Mouse (Mus musculus) neural tube, embryonic 15.5 days (tissue): Measurements from ENCODE around the gene Car5a. TPM values are rescaled to one million over a fixed set of nuclear protein-coding genes. Genes with fewer than 3 reads are reported as not detected.

Source experiments
- ATAC-seq: fragments of 200-750 bp; cut with Nextera tagmentation; 2 replicates; pipeline ENCODE4 v1.8.0; 2017; ENCODE audit warnings: mild to moderate bottlenecking, moderate TSS enrichment, moderate library complexity; ENCODE audit not compliant: low FRiP score
- H3K27ac ChIP-seq: fragments of 300-500 bp; sonication (generic); replicated peaks from 2 replicates; pipeline ENCODE4 v1.5.1; 2015; ENCODE audit warnings: mild to moderate bottlenecking, inconsistent platforms
- H3K27me3 ChIP-seq: fragments of 300-500 bp; sonication (generic); replicated peaks from 2 replicates; pipeline ENCODE4 v1.6.1; 2015; ENCODE audit warnings: inconsistent platforms
- H3K36me3 ChIP-seq: fragments of 300-500 bp; sonication (generic); 2 replicates; pipeline ENCODE4 v1.6.1; 2015; ENCODE audit warnings: inconsistent platforms
- H3K4me1 ChIP-seq: fragments of 300-500 bp; sonication (generic); 2 replicates; pipeline ENCODE4 v1.6.1; 2015; ENCODE audit warnings: inconsistent platforms
- H3K4me2 ChIP-seq: fragments of 300-500 bp; sonication (generic); 2 replicates; pipeline ENCODE4 v1.6.1; 2015; ENCODE audit warnings: inconsistent platforms, mild to moderate bottlenecking, moderate library complexity
- H3K4me3 ChIP-seq: fragments of 300-500 bp; sonication (generic); replicated peaks from 2 replicates; pipeline ENCODE4 v1.5.1; 2015; ENCODE audit warnings: mild to moderate bottlenecking, inconsistent platforms
- H3K9ac ChIP-seq: fragments of 300-500 bp; sonication (generic); replicated peaks from 2 replicates; pipeline ENCODE4 v1.6.1; 2015; ENCODE audit warnings: mild to moderate bottlenecking, inconsistent platforms
- H3K9me3 ChIP-seq: fragments of 300-500 bp; sonication (generic); replicated peaks from 2 replicates; pipeline ENCODE4 v1.6.1; 2016; ENCODE audit warnings: inconsistent platforms
- WGBS: fragments of 180-500 bp; shearing (Covaris S2); methylation state at CpG from one replicate; pipeline ENCODE4 v1.1.7; 2015; ENCODE audit warnings: mixed read lengths; 5-methylcytosine and 5-hydroxymethylcytosine counted together
- polyA plus RNA-seq: library from polyadenylated mRNA; unstranded; fragments of >200 nt; fragmentation: Nextera tagmentation; extraction: Ambion mirVana; gene quantifications from 2 replicates; pipeline ENCODE4 v1.2.1, GENCODE M21; 2015

Gene Car5a
- polyA plus RNA-seq = 0.46 and 0.50 TPM in 2 replicates

- Histone ChIP-seq H3K9me3 (no peaks in the 10 kb centered on the region), H3K4me2 (no peak within 1 kb of the TSS), H3K36me3 (no peaks in the 10 kb centered on the region), H3K4me3 (no peak within 1 kb of the TSS), H3K4me1 (peaks cover 27% of the 10 kb centered on the region), H3K27ac (no peak within 1 kb of the TSS), H3K9ac (no peak within 1 kb of the TSS), H3K27me3 (no peaks in the 10 kb centered on the region)
- no peak for ATAC-seq
Measured at GRCm38 (mm10) chr8:121944831-121945230, at the start of gene Car5a. Car5a (minus strand) TSS chr8:121944904.

GRCm38 (mm10) chr8:121992911-121993310, 48.2 kb upstream of the Car5a start:
- Histone ChIP-seq H3K4me1 (peaks cover 3% of the 10 kb centered on the region; the same call in 1 of the 2 replicates), H3K27me3 (no peaks in the 10 kb centered on the region), H3K9ac (no peak overlapping the region), H3K27ac (no peak overlapping the region), H3K36me3 (peaks cover 42% of the 10 kb centered on the region), H3K9me3 (no peaks in the 10 kb centered on the region), H3K4me2 (no peak overlapping the region), H3K4me3 (no peak overlapping the region)
- ATAC-seq = no peak
- 82% methylated on average over 4 of the region's 4 CpGs for WGBS

- Histone ChIP-seq H3K9me3 (no peaks in the 10 kb centered on the region), H3K27me3 (no peaks in the 10 kb centered on the region), H3K4me1 (peaks cover 3% of the 10 kb centered on the region; the same call in 1 of the 2 replicates), H3K4me2 (no peak overlapping the region), H3K27ac (no peak overlapping the region), H3K4me3 (no peak overlapping the region), H3K9ac (no peak overlapping the region), H3K36me3 (peaks cover 38% of the 10 kb centered on the region)
- 90% methylated on average over 7 of the region's 7 CpGs for WGBS
- no peak for ATAC-seq
Measured at GRCm38 (mm10) chr8:121991611-121992010, 46.9 kb upstream of the Car5a start.

- no peak overlapping the region for H3K9ac ChIP-seq
- no peak overlapping the region for H3K27ac ChIP-seq
- no peaks in the 10 kb centered on the region for H3K27me3 ChIP-seq
- H3K9me3 ChIP-seq = no peaks in the 10 kb centered on the region
- no peak overlapping the region for H3K4me2 ChIP-seq
- H3K4me1 ChIP-seq = peaks cover 3% of the 10 kb centered on the region; the same call in 1 of the 2 replicates
- WGBS = 82% methylated on average over 9 of the region's 9 CpGs
- no peak for ATAC-seq
- H3K36me3 ChIP-seq = peaks cover 40% of the 10 kb centered on the region
- H3K4me3 ChIP-seq = no peak overlapping the region
Measured at GRCm38 (mm10) chr8:121990506-121991255, 46.0 kb upstream of the Car5a start.

GRCm38 (mm10) chr8:121987892-121988291, 43.2 kb upstream of the Car5a start:
- H3K27ac ChIP-seq = no peak overlapping the region
- no peak overlapping the region for H3K4me2 ChIP-seq
- WGBS = 96% methylated on average over 5 of the region's 5 CpGs
- H3K9ac ChIP-seq = no peak overlapping the region
- H3K4me1 ChIP-seq = peaks cover 3% of the 10 kb centered on the region; the same call in 1 of the 2 replicates
- H3K36me3 ChIP-seq = peaks cover 51% of the 10 kb centered on the region
- H3K9me3 ChIP-seq = no peaks in the 10 kb centered on the region
- H3K27me3 ChIP-seq = no peaks in the 10 kb centered on the region
- ATAC-seq = no peak
- H3K4me3 ChIP-seq = no peak overlapping the region

- Histone ChIP-seq H3K36me3 (peaks cover 49% of the 10 kb centered on the region), H3K4me1 (peaks cover 13% of the 10 kb centered on the region), H3K9me3 (no peaks in the 10 kb centered on the region), H3K9ac (no peak overlapping the region), H3K4me2 (no peak overlapping the region), H3K4me3 (no peak overlapping the region), H3K27ac (no peak overlapping the region), H3K27me3 (no peaks in the 10 kb centered on the region)
- ATAC-seq = no peak
- WGBS = 98% methylated on average over 3 of the region's 3 CpGs
Measured at GRCm38 (mm10) chr8:121985673-121986072, 41.0 kb upstream of the Car5a start.

DNA sequence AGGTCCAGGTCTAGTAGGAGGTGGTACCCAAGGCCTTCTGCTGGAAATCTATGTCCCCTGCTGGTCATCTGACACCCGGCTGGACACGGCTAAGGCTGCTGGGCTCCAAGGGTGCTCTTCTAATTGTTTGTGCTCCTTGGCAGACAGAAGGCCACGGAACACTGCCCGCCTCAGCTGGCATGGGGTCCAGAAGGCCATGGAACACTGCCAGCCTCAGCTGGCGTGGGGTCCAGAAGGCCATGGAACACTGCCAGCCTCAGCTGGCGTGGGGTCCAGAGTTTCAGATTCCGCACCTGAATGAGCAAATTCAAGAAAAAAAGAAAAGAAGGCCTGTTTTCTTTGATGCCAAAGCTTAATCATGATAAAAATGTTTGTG, 36.8 kb upstream of the Car5a start:
- H3K36me3 ChIP-seq = peaks cover 64% of the 10 kb centered on the region
- no peak for ATAC-seq
- H3K9ac ChIP-seq = no peak overlapping the region
- H3K9me3 ChIP-seq = no peaks in the 10 kb centered on the region
- H3K4me1 ChIP-seq = peaks cover 12% of the 10 kb centered on the region; the same call in 1 of the 2 replicates
- WGBS = 55% methylated on average over 7 of the region's 7 CpGs
- H3K27me3 ChIP-seq = no peaks in the 10 kb centered on the region
- no peak overlapping the region for H3K4me3 ChIP-seq
- H3K27ac ChIP-seq = no peak overlapping the region
- H3K4me2 ChIP-seq = no peak overlapping the region

- no peak for ATAC-seq
- Histone ChIP-seq H3K4me1 (peaks cover 12% of the 10 kb centered on the region; the same call in 1 of the 2 replicates), H3K36me3 (peaks cover 67% of the 10 kb centered on the region), H3K4me3 (no peak overlapping the region), H3K27ac (no peak overlapping the region), H3K4me2 (no peak overlapping the region), H3K9ac (no peak overlapping the region), H3K9me3 (no peaks in the 10 kb centered on the region), H3K27me3 (no peaks in the 10 kb centered on the region)
- WGBS = 93% methylated on average over 11 of the region's 11 CpGs
Measured at GRCm38 (mm10) chr8:121980792-121981519, 36.3 kb upstream of the Car5a start.

DNA sequence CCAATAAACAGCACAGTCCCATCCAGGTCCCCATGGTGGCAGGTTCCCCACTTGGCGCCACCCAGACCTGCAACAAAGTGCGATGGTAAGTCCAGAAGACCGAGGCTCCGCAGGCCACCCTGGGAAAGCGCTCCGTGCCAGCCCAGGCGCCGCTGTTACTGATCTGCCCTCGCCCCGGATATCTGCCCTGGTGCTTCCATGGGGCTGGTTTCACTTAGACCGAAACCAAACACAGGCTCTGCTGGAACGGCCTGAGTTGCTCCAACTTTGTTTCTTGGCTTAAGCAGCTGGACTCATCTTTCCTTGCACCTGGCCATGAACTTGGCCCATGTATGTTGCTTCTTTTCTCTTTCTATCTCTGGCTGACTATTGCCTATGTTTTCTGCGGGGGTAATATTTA, 34.0 kb upstream of the Car5a start:
- H3K9ac ChIP-seq = no peak overlapping the region
- no peak overlapping the region for H3K4me3 ChIP-seq
- no peak for ATAC-seq
- 96% methylated on average over 13 of the region's 13 CpGs for WGBS
- H3K9me3 ChIP-seq = no peaks in the 10 kb centered on the region
- H3K27me3 ChIP-seq = no peaks in the 10 kb centered on the region
- H3K4me2 ChIP-seq = no peak overlapping the region
- H3K4me1 ChIP-seq = peaks cover 12% of the 10 kb centered on the region; the same call in 1 of the 2 replicates
- peaks cover 73% of the 10 kb centered on the region for H3K36me3 ChIP-seq
- H3K27ac ChIP-seq = no peak overlapping the region

- Histone ChIP-seq H3K9me3 (no peaks in the 10 kb centered on the region), H3K27me3 (no peaks in the 10 kb centered on the region), H3K9ac (no peak overlapping the region), H3K27ac (0 out of 2 replicates have a peak overlapping the region, but pooled peaks have one; percentile 33), H3K4me1 (peaks cover 12% of the 10 kb centered on the region; the same call in 1 of the 2 replicates), H3K4me2 (no peak overlapping the region), H3K4me3 (no peak overlapping the region), H3K36me3 (peaks cover 66% of the 10 kb centered on the region)
- ATAC-seq = no peak
- WGBS = 68% methylated on average over 8 of the region's 8 CpGs
Measured at GRCm38 (mm10) chr8:121977819-121978590, 33.3 kb upstream of the Car5a start.

GRCm38 (mm10) chr8:121973906-121974305, 29.2 kb upstream of the Car5a start:
- no peak overlapping the region for H3K9ac ChIP-seq
- H3K27me3 ChIP-seq = no peaks in the 10 kb centered on the region
- H3K9me3 ChIP-seq = no peaks in the 10 kb centered on the region
- no peak overlapping the region for H3K4me3 ChIP-seq
- H3K36me3 ChIP-seq = peaks cover 42% of the 10 kb centered on the region
- no peak overlapping the region for H3K4me2 ChIP-seq
- ATAC-seq = no peak
- H3K27ac ChIP-seq = no peak overlapping the region
- 95% methylated on average over 28 of the region's 28 CpGs for WGBS
- peaks cover 19% of the 10 kb centered on the region for H3K4me1 ChIP-seq
